Mouse (Mus musculus) myocyte (in vitro differentiated cells): ENCODE results near the gene Tectb.
A peak's percentile ranks its signal among the peaks of the same experiment; 100 is the strongest.

Experiments used
- CEBPB ChIP-seq: IDR thresholded peaks from 2 replicates; pipeline ENCODE4 v1.6.1; 2011; ENCODE audit warnings: mild to moderate bottlenecking, moderate library complexity; ENCODE audit not compliant: poor library complexity, insufficient read depth, severe bottlenecking
- E2F4 ChIP-seq: IDR thresholded peaks from one replicate; pipeline ENCODE4 v1.6.1; 2011; ENCODE audit warnings: mild to moderate bottlenecking, control low read depth, moderate library complexity; ENCODE audit not compliant: insufficient read depth
- MAX ChIP-seq: IDR thresholded peaks from one replicate; pipeline ENCODE4 v1.6.1; 2011; ENCODE audit warnings: low read depth, mild to moderate bottlenecking, control low read depth
- MYOG ChIP-seq, 3 experiments: IDR thresholded peaks; one replicate each; pipeline ENCODE4 v1.6.1; 2011; ENCODE audit warnings: control low read depth in 2 of 3, low read depth in 2 of 3, mild to moderate bottlenecking in 2 of 3; ENCODE audit not compliant: insufficient read length in 2 of 3, control insufficient read depth in 1 of 3, insufficient read depth in 1 of 3
- POLR2A ChIP-seq: IDR thresholded peaks from one replicate; pipeline ENCODE4 v1.6.1; 2011; ENCODE audit warnings: low read depth, mild to moderate bottlenecking, control low read depth, moderate library complexity; ENCODE audit not compliant: insufficient read length
- REST ChIP-seq: IDR thresholded peaks from one replicate; pipeline ENCODE4 v1.6.1; 2011; ENCODE audit warnings: mild to moderate bottlenecking, control low read depth, moderate library complexity; ENCODE audit not compliant: insufficient read depth, insufficient read length
- SRF ChIP-seq: IDR thresholded peaks from one replicate; pipeline ENCODE4 v1.6.1; 2011; ENCODE audit warnings: low read depth; ENCODE audit not compliant: control insufficient read depth, insufficient read length
- TCF12 ChIP-seq: IDR thresholded peaks from one replicate; pipeline ENCODE4 v1.6.1; 2011; ENCODE audit warnings: mild to moderate bottlenecking, control low read depth; ENCODE audit not compliant: poor library complexity, insufficient read depth, severe bottlenecking
- TCF3 ChIP-seq: IDR thresholded peaks from one replicate; pipeline ENCODE4 v1.6.1; 2011; ENCODE audit warnings: low read depth, control low read depth; ENCODE audit not compliant: insufficient read length
- USF1 ChIP-seq: IDR thresholded peaks from one replicate; pipeline ENCODE4 v1.6.1; 2011; ENCODE audit warnings: low read depth, mild to moderate bottlenecking, control low read depth, moderate library complexity

GRCm38 (mm10) chr19:55136693-55137427 is 43.7 kb upstream of the Tectb start:
- TF ChIP-seq TCF12 (no peak), TCF3 (no peak), MAX (no peak), POLR2A (no peak), MYOG (IDR thresholded peaks at IDR 0.05; ENCODE audit: control insufficient read depth in 1 of 3, insufficient read depth in 1 of 3, insufficient read length in 2 of 3, low read depth in 2 of 3) (peak in 1 of 3 experiments; percentile 25), USF1 (no peak), CEBPB (no peak), SRF (no peak), E2F4 (no peak), REST (no peak)
